Mouse (Mus musculus) layer of hippocampus, postnatal 10 days (tissue): Measurements from ENCODE around the gene Cox5b. TPM values are rescaled to one million over a fixed set of nuclear protein-coding genes. Genes with fewer than 3 reads are reported as not detected.

Experiments used
- microRNA-seq, 2 experiments: library from miRNA; unstranded; fragments of <30 nt; microRNA quantifications; one replicate each; pipeline ENCODE4 v1.2.0; 2021
- total RNA-seq, 2 experiments: library from RNA; stranded (reverse); gene quantifications; 2 replicates each; pipeline ENCODE4 v1.2.3; 2021

The Cox5b gene
- total RNA-seq, 2 experiments from 2014 or later: 732 to 792 TPM

Small RNA genes within 50 kb of the gene (microRNA-seq; reads per million reads assigned to microRNA genes)
- 0 reads per million in 2 experiments for gene Gm24133

Other genes starting within 250 kb of the Cox5b start
- gene Lman2l, start 246.2 kb upstream of the Cox5b start, total RNA-seq: 10 to 100 TPM; 50.1 to 51.2 TPM
- 10 to 100 TPM; 18.3 to 18.5 TPM for gene Cnnm4, start 219.8 kb upstream of the Cox5b start, total RNA-seq
- 10 to 100 TPM; 35.0 to 39.8 TPM for gene Cnnm3, start 179.6 kb upstream of the Cox5b start, total RNA-seq
- 1 to 10 TPM; 4.9 to 5.0 TPM for gene Ankrd23, start 154.6 kb upstream of the Cox5b start, total RNA-seq
- gene Gm42417, start 152.0 kb upstream of the Cox5b start, total RNA-seq: under 1 TPM in 1 of 2 experiments, not detected in 1; 0.18 TPM
- gene Ankrd39, start 144.0 kb upstream of the Cox5b start, total RNA-seq: 10 to 100 TPM; 10.9 to 15.9 TPM
- 10 to 100 TPM; 21.6 to 24.6 TPM for gene Sema4c, start 133.1 kb upstream of the Cox5b start, total RNA-seq
- gene Fam178b, start 8.3 kb upstream of the Cox5b start, total RNA-seq: under 1 TPM in 1 of 2 experiments, not detected in 1; 0.78 TPM
- 1 to 10 TPM; 1.2 TPM for gene 4933424G06Rik, start 18.7 kb downstream of the Cox5b start, total RNA-seq
- gene Actr1b, start 23.0 kb downstream of the Cox5b start, total RNA-seq: 100 to 1,000 TPM; 187 to 191 TPM
- 1 to 10 TPM; 3.0 to 3.2 TPM for gene Zap70, start 70.3 kb downstream of the Cox5b start, total RNA-seq